8 mouse cellular contexts compared by ENCODE assay signal in the genomic region with DNA sequence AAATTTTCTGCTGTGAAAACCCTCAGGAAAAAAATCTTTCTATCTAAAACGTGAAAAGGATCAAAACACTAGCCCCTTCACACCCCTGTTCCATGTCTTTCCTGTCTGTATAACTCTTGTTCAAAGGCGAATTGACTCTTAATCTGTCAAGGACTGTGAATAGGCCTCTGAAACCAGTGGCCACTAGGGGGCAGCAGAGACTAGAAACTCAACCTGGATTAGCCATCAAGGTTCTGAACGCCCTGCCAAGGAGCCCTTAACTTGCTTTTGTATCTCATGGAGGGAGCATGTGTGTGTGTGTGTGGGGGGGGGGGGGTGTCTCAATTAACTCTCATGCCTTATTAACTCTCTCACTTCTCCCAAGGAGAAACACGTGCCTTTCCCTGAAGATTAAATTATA. TPM values are rescaled to one million over a fixed set of nuclear protein-coding genes. Genes with fewer than 3 reads are reported as not detected.
DNase-seq lines count a peak whose midpoint lies in the region; TF ChIP-seq lines count a peak whose summit lies in the region.
"Had no signal": no experiment of that assay in that cellular context is flagged by ENCODE, and none has a peak within 500 bp of the region (broad histone marks: within the 10 kb centered on the region; RNA-seq: fewer than 3 reads in every experiment).

No protein-coding gene starts in this region.

- H3K27me3 ChIP-seq in ES-Bruce4 (ENCODE audit: control insufficient read depth, insufficient read depth, low read length, poor library complexity, severe bottlenecking), result peaks cover 1% of the 10 kb centered on the region; the same call in 1 of the 2 replicates

- peak; percentile 47 for TF ChIP-seq CTCF in ES-Bruce4 (IDR thresholded peaks at IDR 0.05; ENCODE audit: low read depth, low read length)
- TF ChIP-seq CTCF in layer of hippocampus, adult 2 months (conservative IDR thresholded peaks at IDR 0.05), result peak; percentile 86

- no peak overlapping the region for H3K9ac ChIP-seq in ES-Bruce4 (ENCODE audit: low read depth, poor library complexity, severe bottlenecking)
- H3K9ac ChIP-seq: liver, embryonic 15.5 days had no signal

- peak; percentile 48 for DNase-seq in adipocyte (ENCODE audit: low spot score)
- DNase-seq in cerebellum, postnatal 4 days (ENCODE audit: low spot score in 2 of 2), result peak; percentile 90 to 95
- DNase-seq in gastrocnemius, postnatal 10 days, result peak; percentile 86
- peak; percentile 72 to 92 for DNase-seq in layer of hippocampus, adult 2 months (ENCODE audit: low spot score in 2 of 2)
- DNase-seq in lung, postnatal 14 days, result peak; percentile 87
- DNase-seq in spleen, adult 18-20 months, result peak; percentile 32 to 79

- no peak overlapping the region for H3K4me3 ChIP-seq in ES-Bruce4 (ENCODE audit: low read depth, low read length)
- H3K4me3 ChIP-seq in layer of hippocampus, adult 2 months, result no peak overlapping the region
- H3K4me3 ChIP-seq: liver, embryonic 15.5 days had no signal

- TF ChIP-seq EP300 in ES-Bruce4 (IDR thresholded peaks at IDR 0.05; ENCODE audit: insufficient read depth, low read depth, low read length), result no peak

- no peaks in the 10 kb centered on the region for H3K9me3 ChIP-seq in ES-Bruce4 (replicated peaks; ENCODE audit: control insufficient read depth, insufficient read depth, low read length, poor library complexity, severe bottlenecking)
- H3K9me3 ChIP-seq: liver, embryonic 15.5 days had no signal

- no peak overlapping the region for H3K27ac ChIP-seq in ES-Bruce4 (ENCODE audit: insufficient read depth, low read length)
- no peak overlapping the region for H3K27ac ChIP-seq in layer of hippocampus, adult 2 months
- H3K27ac ChIP-seq: liver, embryonic 15.5 days had no signal

- H3K4me1 ChIP-seq in ES-Bruce4 (ENCODE audit: control insufficient read depth, insufficient read depth, low read length), result no peaks in the 10 kb centered on the region

- no peaks in the 10 kb centered on the region for H3K36me3 ChIP-seq in ES-Bruce4 (ENCODE audit: control insufficient read depth, insufficient read depth, low read length, poor library complexity, severe bottlenecking)
- H3K36me3 ChIP-seq: liver, embryonic 15.5 days had no signal

- no peak for TF ChIP-seq POLR2A in ES-Bruce4 (IDR thresholded peaks at IDR 0.05; ENCODE audit: insufficient read depth, low read length)

RNA-seq across cellular contexts. Expression of a gene that starts 1.8 kb away (rescaled TPM):
- not detected in 2 replicates for polyA plus RNA-seq in ES-Bruce4 (2011; ENCODE audit: insufficient read depth, insufficient read length, low read depth, missing spikeins)
- total RNA-seq in gastrocnemius, postnatal 10 days (2021), result under 1 TPM; 0.54 to 0.63 TPM
- total RNA-seq in layer of hippocampus, adult 2 months (2021), result 1 to 10 TPM; 5.4 to 6.7 TPM
